Mouse (Mus musculus): ENCODE results near the gene Erv3. TPM values are rescaled to one million over a fixed set of nuclear protein-coding genes. Genes with fewer than 3 reads are reported as not detected.

Erv3 gene
- polyA plus RNA-seq (2015; fragmentation: Illumina TruSeq; extraction: RNeasy Lipid Tissue Mini Kit (QIAGEN cat#74804); ENCODE audit: insufficient read depth, low read depth, low replicate concordance) = not detected

DNA sequence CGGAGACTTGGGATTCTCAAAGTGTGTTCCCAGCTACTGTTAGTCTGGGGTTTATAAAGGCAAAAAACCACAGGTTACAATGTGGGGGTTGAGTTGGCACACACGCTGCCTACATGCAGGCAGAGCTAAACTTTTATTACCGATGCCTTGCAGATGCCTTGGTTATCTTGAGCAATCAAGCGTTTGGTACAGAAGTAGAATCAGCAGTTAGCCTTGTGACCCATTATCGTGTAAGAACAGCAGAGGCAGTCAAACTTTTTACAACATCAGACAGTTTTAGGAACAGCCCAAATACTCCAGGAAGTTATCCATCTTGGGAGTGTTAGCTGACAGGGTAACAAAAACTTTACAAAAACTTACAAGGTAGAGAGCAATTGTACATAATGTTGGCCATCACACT, at the start of gene Erv3:
Gene Erv3 (minus strand): TSS at position 27 of the 400 bp plus-strand sequence.

Other genes starting within 250 kb of the Erv3 start
- gene Prnp, start 50.2 kb upstream of the Erv3 start, polyA plus RNA-seq (2015; fragmentation: Illumina TruSeq; extraction: RNeasy Lipid Tissue Mini Kit (QIAGEN cat#74804); ENCODE audit: insufficient read depth, low read depth, low replicate concordance) = 38.7 TPM
- gene Prn, start 50.2 kb upstream of the Erv3 start, polyA plus RNA-seq (2015; fragmentation: Illumina TruSeq; extraction: RNeasy Lipid Tissue Mini Kit (QIAGEN cat#74804); ENCODE audit: insufficient read depth, low read depth, low replicate concordance) = not detected
- gene Prnd, start 91.1 kb upstream of the Erv3 start, polyA plus RNA-seq (2015; fragmentation: Illumina TruSeq; extraction: RNeasy Lipid Tissue Mini Kit (QIAGEN cat#74804); ENCODE audit: insufficient read depth, low read depth, low replicate concordance) = not detected
- gene Rassf2, start 170.5 kb upstream of the Erv3 start, polyA plus RNA-seq (2015; fragmentation: Illumina TruSeq; extraction: RNeasy Lipid Tissue Mini Kit (QIAGEN cat#74804); ENCODE audit: insufficient read depth, low read depth, low replicate concordance) = 3.9 TPM